Mouse (Mus musculus) intestine, embryonic 15.5 days (tissue): Measurements from ENCODE around the gene Pitpnm1. TPM values are rescaled to one million over a fixed set of nuclear protein-coding genes. Genes with fewer than 3 reads are reported as not detected.

Experiments used
- ATAC-seq: fragments of 200-750 bp; cut with Nextera tagmentation; 2 replicates; pipeline ENCODE4 v1.8.0; 2017; ENCODE audit warnings: moderate TSS enrichment, moderate library complexity
- H3K27ac ChIP-seq: fragments of 300-500 bp; sonication (generic); 2 replicates; pipeline ENCODE4 v1.5.1; 2015; ENCODE audit warnings: mild to moderate bottlenecking, inconsistent platforms
- H3K27me3 ChIP-seq: fragments of 300-500 bp; sonication (generic); replicated peaks from 2 replicates; pipeline ENCODE4 v1.6.1; 2015; ENCODE audit warnings: inconsistent platforms
- H3K36me3 ChIP-seq: fragments of 300-500 bp; sonication (generic); 2 replicates; pipeline ENCODE4 v1.6.1; 2015; ENCODE audit warnings: inconsistent platforms
- H3K4me1 ChIP-seq: fragments of 300-500 bp; sonication (generic); replicated peaks from 2 replicates; pipeline ENCODE4 v1.6.1; 2015; ENCODE audit warnings: inconsistent platforms
- H3K4me2 ChIP-seq: fragments of 300-500 bp; sonication (generic); replicated peaks from 2 replicates; pipeline ENCODE4 v1.6.1; 2015; ENCODE audit warnings: mild to moderate bottlenecking, inconsistent platforms
- H3K4me3 ChIP-seq: fragments of 300-500 bp; sonication (generic); replicated peaks from 2 replicates; pipeline ENCODE4 v1.5.1; 2015; ENCODE audit warnings: inconsistent platforms
- H3K9ac ChIP-seq: fragments of 300-500 bp; sonication (generic); 2 replicates; pipeline ENCODE4 v1.6.1; 2015; ENCODE audit warnings: inconsistent platforms
- H3K9me3 ChIP-seq: fragments of 300-500 bp; sonication (generic); 2 replicates; pipeline ENCODE4 v1.6.1; 2016; ENCODE audit warnings: inconsistent platforms
- WGBS: fragments of 180-500 bp; shearing (Covaris S2); methylation state at CpG from one replicate; pipeline ENCODE4 v1.1.7; 2015; 5-methylcytosine and 5-hydroxymethylcytosine counted together
- polyA plus RNA-seq: library from polyadenylated mRNA; unstranded; fragments of >200 nt; fragmentation: Nextera tagmentation; extraction: Ambion mirVana; gene quantifications from 2 replicates; pipeline ENCODE4 v1.2.1, GENCODE M21; 2015

Gene Pitpnm1
- polyA plus RNA-seq, 1 experiment from 2014 or later, result 13.8 TPM

GRCm38 (mm10) chr19:4149283-4149682, 49.5 kb downstream of the Pitpnm1 start:
- Histone ChIP-seq H3K4me2 (peak overlapping the region; percentile 82), H3K27me3 (no peaks in the 10 kb centered on the region), H3K4me3 (peak overlapping the region; percentile 91), H3K36me3 (peaks cover 9% of the 10 kb centered on the region), H3K27ac (no peak overlapping the region; the same call in 1 of the 2 replicates), H3K9me3 (no peaks in the 10 kb centered on the region), H3K4me1 (peaks cover 18% of the 10 kb centered on the region), H3K9ac (peak overlapping the region; percentile 91)
- WGBS, result 79% methylated on average over 11 of the region's 11 CpGs
- 0 out of 2 replicates have a peak, but pooled peaks have one; percentile 5 for ATAC-seq

- H3K27ac ChIP-seq, result no peak overlapping the region
- peaks cover 9% of the 10 kb centered on the region for H3K36me3 ChIP-seq
- 0 out of 2 replicates have a peak overlapping the region, but pooled peaks have one; percentile 91 for H3K9ac ChIP-seq
- H3K4me2 ChIP-seq, result peak overlapping the region; percentile 82
- 92% methylated on average over 17 of the region's 17 CpGs for WGBS
- no peaks in the 10 kb centered on the region for H3K9me3 ChIP-seq
- 0 out of 2 replicates have a peak, but pooled peaks have one; percentile 4 for ATAC-seq
- H3K4me3 ChIP-seq, result peak overlapping the region; percentile 91
- peaks cover 18% of the 10 kb centered on the region for H3K4me1 ChIP-seq
- no peaks in the 10 kb centered on the region for H3K27me3 ChIP-seq
Observed at GRCm38 (mm10) chr19:4149764-4150461, 50.1 kb downstream of the Pitpnm1 start.

GRCm38 (mm10) chr19:4150567-4151487, 51.0 kb downstream of the Pitpnm1 start:
- Histone ChIP-seq H3K27ac (no peak overlapping the region), H3K27me3 (no peaks in the 10 kb centered on the region), H3K36me3 (peaks cover 9% of the 10 kb centered on the region), H3K4me2 (no peak overlapping the region), H3K9ac (no peak overlapping the region), H3K4me1 (peaks cover 18% of the 10 kb centered on the region), H3K9me3 (no peaks in the 10 kb centered on the region), H3K4me3 (no peak overlapping the region)
- no peak for ATAC-seq
- WGBS, result 89% methylated on average over 22 of the region's 22 CpGs

- no peak overlapping the region for H3K9ac ChIP-seq
- no peaks in the 10 kb centered on the region for H3K27me3 ChIP-seq
- 70% methylated on average over 5 of the region's 5 CpGs for WGBS
- H3K9me3 ChIP-seq, result no peaks in the 10 kb centered on the region
- no peak overlapping the region for H3K4me3 ChIP-seq
- ATAC-seq, result no peak
- H3K4me2 ChIP-seq, result no peak overlapping the region
- no peak overlapping the region for H3K27ac ChIP-seq
- peaks cover 9% of the 10 kb centered on the region for H3K36me3 ChIP-seq
- peaks cover 18% of the 10 kb centered on the region for H3K4me1 ChIP-seq
Observed at GRCm38 (mm10) chr19:4151488-4151860, 51.7 kb downstream of the Pitpnm1 start.

- H3K9me3 ChIP-seq, result no peaks in the 10 kb centered on the region
- peaks cover 9% of the 10 kb centered on the region for H3K36me3 ChIP-seq
- 88% methylated on average over 5 of the region's 5 CpGs for WGBS
Observed at GRCm38 (mm10) chr19:4151898-4152297, 52.1 kb downstream of the Pitpnm1 start.

DNA sequence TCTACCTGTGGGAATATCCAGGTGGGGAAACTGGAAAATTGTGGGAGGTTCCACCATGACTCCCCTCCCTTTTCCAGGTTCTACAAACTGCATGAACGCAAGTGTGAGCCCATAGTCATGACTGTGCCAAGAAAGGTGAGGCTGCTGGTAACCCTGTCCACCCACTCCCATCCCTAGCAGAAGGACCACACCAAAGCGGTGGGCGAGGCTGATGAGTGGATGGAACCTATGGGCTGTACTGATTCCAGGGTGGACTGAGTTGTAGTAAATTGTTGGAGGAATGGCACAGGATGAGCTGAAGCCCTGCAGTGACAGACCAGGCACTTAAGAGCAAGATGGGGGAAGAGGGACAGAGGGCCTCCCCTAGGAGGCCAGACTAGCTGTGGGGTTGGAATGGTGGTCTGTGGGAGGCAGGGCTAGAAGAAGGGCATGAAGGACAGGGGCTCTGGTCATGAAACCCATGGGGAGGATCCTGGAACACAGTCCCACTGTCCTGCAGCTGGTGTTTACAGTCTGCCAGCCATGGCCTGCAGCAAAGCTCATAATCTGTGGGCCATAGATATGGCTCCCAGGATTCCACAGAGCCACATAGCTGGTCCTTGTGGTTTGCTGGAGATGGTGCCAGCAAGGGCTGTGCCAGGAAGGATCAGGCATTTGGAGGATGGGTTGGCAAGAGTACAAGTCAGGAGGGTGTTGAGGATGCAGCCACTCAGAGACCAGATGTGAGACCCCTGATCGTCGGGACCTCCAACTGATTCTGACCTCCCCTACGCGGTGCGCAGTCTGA, 52.8 kb downstream of the Pitpnm1 start:
- Histone ChIP-seq H3K4me1 (peaks cover 16% of the 10 kb centered on the region), H3K27ac (no peak overlapping the region), H3K9ac (no peak overlapping the region), H3K4me2 (no peak overlapping the region), H3K27me3 (no peaks in the 10 kb centered on the region), H3K4me3 (no peak overlapping the region), H3K9me3 (no peaks in the 10 kb centered on the region), H3K36me3 (peaks cover 15% of the 10 kb centered on the region)
- WGBS, result 85% methylated on average over 8 of the region's 8 CpGs
- ATAC-seq, result no peak

More at GRCm38 (mm10) chr19:4151898-4152297, 52.1 kb downstream of the Pitpnm1 start:
- Histone ChIP-seq H3K4me3 (no peak overlapping the region), H3K27me3 (no peaks in the 10 kb centered on the region), H3K9ac (no peak overlapping the region), H3K27ac (no peak overlapping the region), H3K4me1 (peaks cover 18% of the 10 kb centered on the region), H3K4me2 (no peak overlapping the region)
- no peak for ATAC-seq

DNA sequence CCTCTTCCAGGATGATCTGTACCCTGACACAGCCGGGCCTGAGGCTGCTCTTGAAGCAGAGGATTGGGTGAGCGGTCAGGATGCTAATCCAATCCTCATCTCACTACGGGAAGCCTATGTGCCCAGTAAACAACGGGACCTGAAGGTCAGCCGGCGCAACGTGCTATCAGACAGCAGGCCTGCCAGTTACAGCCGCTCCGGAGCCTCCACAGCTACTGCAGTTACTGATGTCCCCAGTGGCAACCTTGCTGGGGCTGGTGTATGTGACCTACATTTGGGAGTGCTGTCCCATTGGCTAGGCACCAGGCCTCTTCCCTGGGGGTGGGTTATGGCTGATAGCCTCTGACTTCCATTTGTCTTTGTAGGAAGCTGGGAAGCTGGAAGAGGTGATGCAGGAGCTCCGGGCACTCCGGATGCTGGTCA, 53.4 kb downstream of the Pitpnm1 start, which contains the start of gene Ptprcap:
Ptprcap (plus strand) TSS at position 373 of the 423 bp plus-strand sequence.
- Histone ChIP-seq H3K27ac (no peak within 1 kb of the TSS), H3K9me3 (no peaks in the 10 kb centered on the region), H3K4me3 (no peak within 1 kb of the TSS), H3K27me3 (no peaks in the 10 kb centered on the region), H3K9ac (no peak within 1 kb of the TSS), H3K36me3 (peaks cover 15% of the 10 kb centered on the region), H3K4me2 (no peak within 1 kb of the TSS), H3K4me1 (peaks cover 12% of the 10 kb centered on the region)
- no peak for ATAC-seq
- WGBS, result 66% methylated on average over 11 of the region's 11 CpGs

DNA sequence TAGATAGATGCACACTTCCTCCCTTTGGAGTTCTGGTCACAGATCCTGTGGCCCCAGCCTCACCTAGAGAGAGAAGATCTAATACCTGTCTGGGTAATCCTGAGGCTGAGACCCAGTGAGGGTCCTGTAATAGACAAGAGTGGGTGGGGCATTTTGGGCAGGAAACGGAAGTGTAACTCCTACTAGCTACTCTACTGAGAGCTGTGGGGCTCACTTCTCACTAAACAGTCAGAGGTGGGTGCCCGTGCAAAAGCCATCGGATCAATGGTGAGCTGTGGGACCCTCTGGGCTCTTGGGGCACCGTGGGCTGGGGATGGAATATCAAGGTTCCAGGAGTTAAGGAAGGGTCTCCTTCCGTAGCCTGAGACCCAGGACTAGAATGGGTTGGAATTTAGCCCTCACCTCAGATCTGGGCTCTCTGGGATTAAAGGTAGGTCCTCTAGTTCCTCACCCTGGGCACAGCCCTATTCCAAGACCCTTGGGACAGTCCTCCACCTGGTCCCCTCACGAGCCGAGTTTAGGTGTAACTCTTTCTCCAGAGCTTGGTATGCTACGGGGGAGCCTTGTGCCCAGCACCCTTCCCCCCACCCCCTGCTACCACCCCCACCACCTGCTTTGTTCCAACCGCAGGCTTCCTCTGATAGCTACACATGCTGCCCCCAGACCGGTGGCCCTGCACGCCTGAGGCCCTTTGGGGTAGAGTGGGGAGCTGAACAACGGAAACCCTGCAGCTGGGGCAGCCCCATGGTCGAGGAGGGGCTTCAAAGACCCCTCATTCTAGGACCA, 54.8 kb downstream of the Pitpnm1 start:
- Histone ChIP-seq H3K4me2 (no peak overlapping the region), H3K27ac (no peak overlapping the region), H3K4me1 (peaks cover 5% of the 10 kb centered on the region), H3K9ac (no peak overlapping the region), H3K27me3 (no peaks in the 10 kb centered on the region), H3K36me3 (peaks cover 25% of the 10 kb centered on the region), H3K9me3 (no peaks in the 10 kb centered on the region), H3K4me3 (no peak overlapping the region)
- ATAC-seq, result no peak
- WGBS, result 73% methylated on average over 13 of the region's 13 CpGs

GRCm38 (mm10) chr19:4155223-4156072, 55.6 kb downstream of the Pitpnm1 start:
- no peaks in the 10 kb centered on the region for H3K9me3 ChIP-seq
- ATAC-seq, result no peak
- H3K36me3 ChIP-seq, result peaks cover 25% of the 10 kb centered on the region
- H3K4me1 ChIP-seq, result no peaks in the 10 kb centered on the region; the same call in 1 of the 2 replicates
- WGBS, result 81% methylated on average over 6 of the region's 6 CpGs
- no peaks in the 10 kb centered on the region for H3K27me3 ChIP-seq
- H3K9ac ChIP-seq, result no peak overlapping the region
- no peak overlapping the region for H3K4me3 ChIP-seq
- no peak overlapping the region for H3K27ac ChIP-seq
- no peak overlapping the region for H3K4me2 ChIP-seq

DNA sequence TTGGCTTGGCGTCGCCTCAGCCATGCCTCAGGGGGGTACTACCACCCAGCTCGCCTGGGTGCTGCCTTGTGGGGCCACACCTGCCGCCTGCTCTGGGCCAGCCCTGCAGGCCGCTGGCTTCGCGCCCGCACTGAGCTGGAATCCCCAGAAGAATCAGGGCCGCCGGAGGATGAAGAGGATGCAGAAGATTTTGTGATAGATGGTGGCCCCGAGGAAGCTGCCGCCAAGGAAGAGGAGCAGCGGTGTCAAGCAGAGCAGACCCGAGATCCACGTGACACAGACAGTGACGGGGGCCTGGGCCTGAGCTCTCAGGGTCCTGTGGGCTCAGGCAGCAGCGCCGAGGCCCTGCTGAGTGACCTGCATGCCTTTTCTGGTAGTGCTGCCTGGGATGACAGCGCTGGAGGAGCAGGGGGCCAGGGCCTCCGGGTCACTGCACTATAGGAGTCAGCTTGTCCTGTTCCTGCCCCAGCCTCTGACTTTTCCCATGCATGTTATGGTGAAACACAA, 56.3 kb downstream of the Pitpnm1 start:
- Histone ChIP-seq H3K4me3 (no peak overlapping the region), H3K36me3 (peaks cover 19% of the 10 kb centered on the region), H3K9ac (no peak overlapping the region), H3K9me3 (no peaks in the 10 kb centered on the region), H3K4me2 (no peak overlapping the region), H3K27ac (no peak overlapping the region), H3K27me3 (no peaks in the 10 kb centered on the region), H3K4me1 (no peaks in the 10 kb centered on the region)
- no peak for ATAC-seq
- WGBS, result 76% methylated on average over 20 of the region's 20 CpGs
